Mouse (Mus musculus): Measurements from ENCODE around the gene Dtnbp1.

Gene Dtnbp1

GRCm38 (mm10) chr13:44904271-44904670 is 97.7 kb downstream of the Dtnbp1 start:
- DNase-seq (ENCODE audit: low read depth, low spot score) = no peak

DNA sequence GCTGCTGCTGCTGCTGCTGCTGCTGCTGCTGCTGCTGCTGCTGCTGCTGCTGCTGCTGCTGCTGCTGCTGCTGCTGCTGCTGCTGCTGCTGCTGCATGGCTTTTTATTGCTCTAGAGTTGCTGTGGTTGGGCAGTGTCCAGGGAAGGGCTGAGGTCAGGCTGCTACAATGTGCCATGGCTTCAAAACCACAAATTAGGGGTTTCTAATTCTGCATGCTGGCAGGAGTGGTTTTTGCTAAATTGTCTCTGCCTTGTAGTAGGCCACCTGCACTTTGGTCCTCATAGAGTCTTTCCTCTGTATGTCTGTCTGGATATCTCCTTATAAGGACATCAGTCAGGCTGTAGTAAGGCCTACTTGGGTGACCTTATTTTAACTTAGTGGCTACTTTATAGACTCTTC is 98.5 kb downstream of the Dtnbp1 start:
- DNase-seq (ENCODE audit: low read depth, low spot score) = no peak

DNA sequence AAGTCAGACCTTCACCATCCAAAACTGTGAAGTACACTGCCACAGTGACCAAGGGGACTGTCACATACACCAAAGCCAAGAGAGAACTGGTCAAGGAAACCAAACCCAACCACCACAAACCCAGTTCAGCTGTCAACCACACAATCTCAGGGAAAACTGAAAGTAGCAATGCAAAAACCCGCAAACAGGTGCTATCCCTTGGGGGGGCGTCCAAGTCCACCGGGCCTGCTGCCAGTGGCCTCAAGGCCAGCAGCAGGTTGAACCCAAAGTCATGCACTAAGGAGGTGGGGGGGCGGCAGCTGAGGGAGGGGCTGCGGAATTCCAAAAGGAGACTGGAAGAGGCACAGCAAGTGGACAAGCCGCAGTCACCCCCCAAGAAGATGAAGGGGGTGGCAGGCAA is 99.6 kb downstream of the Dtnbp1 start:
- DNase-seq (ENCODE audit: low read depth, low spot score) = no peak

- no peak for DNase-seq (ENCODE audit: low read depth, low spot score)
Observed at GRCm38 (mm10) chr13:44896211-44896610, 105.7 kb downstream of the Dtnbp1 start.

GRCm38 (mm10) chr13:44891813-44892730 is 109.9 kb downstream of the Dtnbp1 start:
- no peak for DNase-seq (ENCODE audit: low read depth, low spot score)

GRCm38 (mm10) chr13:44890612-44891011 is 111.3 kb downstream of the Dtnbp1 start:
- DNase-seq (ENCODE audit: low read depth, low spot score) = no peak

DNA sequence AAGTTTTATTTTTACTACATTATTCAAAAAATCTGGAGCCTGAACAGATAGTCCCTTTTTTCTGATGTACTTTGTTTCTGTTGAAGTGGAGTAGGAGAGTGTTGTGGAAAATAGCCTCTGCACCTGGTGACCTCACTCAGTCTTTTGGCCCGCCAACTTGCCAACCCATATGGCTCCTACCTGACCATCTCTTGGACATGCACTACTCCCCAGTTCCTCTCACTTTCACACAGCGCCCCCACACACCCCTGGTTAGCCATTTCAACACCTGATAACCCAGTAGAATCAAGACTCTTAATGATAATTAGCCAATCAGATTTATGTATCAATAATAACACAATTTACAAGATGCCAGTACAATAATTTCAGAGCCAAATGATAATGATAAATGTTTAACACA is 115.7 kb downstream of the Dtnbp1 start:
- DNase-seq (ENCODE audit: low read depth, low spot score) = no peak

DNA sequence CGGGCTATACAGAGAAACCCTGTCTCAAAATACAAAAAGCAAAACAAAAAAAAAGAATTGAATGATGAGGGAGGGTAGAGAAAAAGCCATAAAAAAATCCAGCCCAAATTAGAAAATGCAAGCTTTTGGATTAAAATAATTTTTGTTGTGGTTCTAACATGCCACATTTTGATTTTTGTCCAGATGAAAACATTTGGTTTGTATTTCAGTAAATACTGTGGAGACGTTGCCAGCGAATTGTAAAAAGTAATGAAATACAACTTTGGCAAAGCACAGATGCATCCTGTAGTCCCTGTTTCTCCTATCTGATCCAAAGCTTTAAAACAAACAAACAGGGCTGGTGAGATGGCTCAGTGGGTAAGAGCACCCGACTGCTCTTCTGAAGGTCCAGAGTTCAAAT is 120.9 kb downstream of the Dtnbp1 start:
- no peak for DNase-seq (ENCODE audit: low read depth, low spot score)

- DNase-seq (ENCODE audit: low read depth, low spot score) = no peak
Observed at GRCm38 (mm10) chr13:44876799-44877198, 125.1 kb downstream of the Dtnbp1 start.
